Mouse (Mus musculus) WW6 (cell line): Measurements from ENCODE around the gene Ctsm.
"Not testable (repeated sequence)": the region's sequence is repeated elsewhere in the genome, so short reads cannot be mapped to it uniquely, and the experiment has no call there.

Experiments
- DNase-seq: peaks from one replicate; pipeline ENCODE4 v3.0.0-alpha.2; 2013; ENCODE audit warnings: low read depth, low spot score

The Ctsm gene

DNA sequence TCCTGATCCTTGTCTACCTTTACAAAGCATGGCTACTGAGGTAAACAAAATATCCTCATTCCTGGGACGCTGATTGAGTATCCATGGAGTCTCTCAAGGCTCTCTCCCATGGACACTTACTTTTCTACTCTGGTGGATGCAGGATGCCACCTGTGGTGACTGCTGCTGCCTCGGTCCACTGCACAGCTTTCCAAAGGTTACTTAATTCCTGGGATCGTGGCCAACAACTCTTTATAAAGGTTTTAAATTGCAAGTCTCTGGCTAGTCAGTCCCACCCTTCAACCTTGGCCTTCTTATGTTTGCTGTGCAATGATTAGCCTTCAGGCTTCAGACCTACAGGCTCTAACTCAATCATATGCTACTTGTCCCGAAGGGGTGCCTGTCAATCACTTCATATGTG, at the start of gene Ctsm:
Gene Ctsm, minus strand, starts transcription at position 209 of the 400 bp plus-strand sequence.
- DNase-seq, result no peak

- DNase-seq, result no peak
These were observed 28.4 kb upstream of the Ctsm start, which contains the start of gene Cts3 for GRCm38 (mm10) chr13:61570027-61570426. Cts3 (minus strand) TSS chr13:61570127.

GRCm38 (mm10) chr13:61568074-61568473, 26.4 kb upstream of the Ctsm start, which contains the start of gene Gm49352:
Gm49352 (minus strand) TSS chr13:61568174.
- DNase-seq, result not testable (repeated sequence)
